Mouse (Mus musculus) urinary bladder, postnatal 25 days (tissue): ENCODE measurements at regions not wholly inside any gene's neighbourhood (a gene's known extent, or its start where the extent isn't known, plus 50 kb on each side); places are given as distances from the start of the nearest gene placed in this dataset.

ENCODE experiments used
- DNase-seq: peaks from one replicate; pipeline ENCODE4 v3.0.0; 2022; ENCODE audit warnings: low spot score

GRCm38 (mm10) chr3:149274987-149275386, 284.6 kb upstream of the Adgrl2 start:
- no peak for DNase-seq

DNA sequence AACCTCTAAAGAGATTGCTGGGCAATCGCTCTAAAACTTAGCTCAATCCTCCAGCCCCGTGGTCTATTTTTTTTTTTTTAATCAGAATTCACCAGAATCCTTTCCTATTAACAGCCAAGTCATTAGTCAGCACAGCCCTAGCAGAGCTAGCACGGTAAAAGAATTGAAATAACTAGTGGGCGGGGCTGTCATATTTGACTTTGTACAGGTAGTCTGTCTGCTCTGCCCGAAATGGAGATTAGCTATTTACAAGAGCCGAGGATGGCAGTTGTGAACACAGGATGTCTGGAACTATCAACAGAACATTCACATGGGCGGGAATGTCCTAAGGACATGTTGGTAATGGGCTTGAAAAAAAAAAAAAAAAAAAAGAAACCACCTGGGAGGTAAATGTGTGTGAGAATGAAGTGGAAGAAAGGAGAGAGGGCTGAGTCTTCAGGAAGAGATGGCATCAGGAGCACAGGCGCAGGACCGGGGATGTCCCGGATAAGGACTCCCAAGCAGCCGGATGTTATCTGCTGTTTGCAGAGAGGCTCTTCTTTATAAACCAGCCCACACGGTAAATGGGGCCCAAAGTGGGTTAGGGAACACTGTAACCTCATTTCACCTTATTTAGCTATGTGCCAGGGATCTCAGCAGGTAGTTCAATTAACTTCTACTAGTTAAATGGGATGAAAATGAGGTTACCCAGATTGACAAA, 283.8 kb upstream of the Adgrl2 start:
- no peak for DNase-seq

GRCm38 (mm10) chr3:149270459-149270858, 280.1 kb upstream of the Adgrl2 start:
- DNase-seq: no peak

- DNase-seq: no peak
Observed at GRCm38 (mm10) chr3:149262332-149262970, 272.1 kb upstream of the Adgrl2 start.

DNA sequence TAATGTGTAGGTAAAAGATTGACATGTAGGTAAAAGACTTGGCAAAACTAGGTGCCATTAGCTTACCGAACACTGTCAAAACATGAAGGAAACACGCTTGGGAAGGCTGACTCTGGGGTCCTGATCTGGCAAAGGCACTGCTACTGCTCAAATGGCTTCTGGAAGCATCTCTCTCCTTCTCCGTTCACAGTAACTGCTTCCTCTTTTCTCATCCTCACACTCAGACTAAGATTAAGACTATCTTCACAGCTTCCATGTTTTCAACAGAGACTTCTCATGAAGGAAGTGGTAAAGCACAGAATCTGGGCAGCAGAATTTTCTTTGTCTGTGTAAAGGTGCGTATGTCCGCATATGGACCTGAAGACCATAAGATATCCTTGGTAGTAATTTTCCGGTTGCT, 271.4 kb upstream of the Adgrl2 start:
- DNase-seq: no peak

DNA sequence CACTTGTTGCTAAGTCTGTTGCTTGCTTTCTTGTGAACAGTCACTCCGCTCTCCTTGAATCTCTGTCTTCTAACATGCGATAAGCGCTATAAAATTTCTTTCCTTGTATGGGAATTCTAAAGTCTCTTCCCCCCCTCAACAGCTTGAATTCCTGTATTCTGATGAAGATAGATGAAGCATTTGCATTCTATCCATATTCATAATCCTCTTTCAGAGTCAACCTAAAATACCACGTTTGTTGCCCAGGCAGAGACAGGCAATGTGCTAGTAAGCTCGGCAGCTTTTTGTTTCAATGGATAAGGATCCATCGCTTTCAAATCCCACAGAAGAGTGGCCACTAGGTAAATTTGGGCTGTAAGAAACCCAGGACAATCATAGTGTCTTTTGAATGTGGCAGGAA, 268.5 kb upstream of the Adgrl2 start:
- DNase-seq: no peak

DNA sequence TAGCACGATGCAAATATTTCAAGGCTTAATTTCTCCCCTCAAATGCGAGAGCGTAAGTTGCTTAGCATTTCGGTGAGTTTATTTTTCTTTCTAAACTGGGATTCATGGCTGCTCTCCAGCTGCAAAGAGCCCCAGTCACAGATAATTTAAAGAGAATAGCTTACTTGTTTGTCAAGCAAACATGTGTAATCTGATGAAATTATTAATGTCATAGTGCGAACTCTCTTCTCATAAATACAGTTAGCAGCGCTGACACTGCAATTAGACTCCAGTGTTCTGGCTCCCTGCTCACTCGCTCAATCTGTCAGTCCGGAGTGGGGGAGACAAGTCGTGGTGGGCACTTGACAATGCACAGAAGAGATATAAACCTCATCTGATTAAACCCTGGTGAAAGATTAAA, 266.5 kb upstream of the Adgrl2 start:
- DNase-seq: no peak

- DNase-seq: no peak
Observed at GRCm38 (mm10) chr3:149253080-149253479, 262.7 kb upstream of the Adgrl2 start.

DNA sequence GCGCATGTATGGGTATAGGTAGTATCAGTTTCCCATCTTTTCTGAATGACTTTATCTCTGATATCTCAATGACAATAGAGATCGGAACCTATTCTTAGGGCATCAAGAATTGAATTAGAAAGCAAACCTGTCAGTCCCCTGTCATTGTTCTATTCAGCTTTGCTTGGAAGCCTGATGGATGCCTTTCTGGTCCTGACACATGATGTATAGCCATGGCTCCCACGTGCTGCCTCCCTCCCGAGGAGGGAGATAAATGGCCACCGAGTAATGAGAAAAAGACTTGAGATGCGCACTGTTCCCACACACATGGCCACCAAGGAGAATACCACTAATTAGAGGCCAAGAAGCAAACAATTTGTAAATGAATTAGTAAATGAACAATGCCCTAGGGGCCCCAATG, 261.8 kb upstream of the Adgrl2 start:
- no peak for DNase-seq

DNA sequence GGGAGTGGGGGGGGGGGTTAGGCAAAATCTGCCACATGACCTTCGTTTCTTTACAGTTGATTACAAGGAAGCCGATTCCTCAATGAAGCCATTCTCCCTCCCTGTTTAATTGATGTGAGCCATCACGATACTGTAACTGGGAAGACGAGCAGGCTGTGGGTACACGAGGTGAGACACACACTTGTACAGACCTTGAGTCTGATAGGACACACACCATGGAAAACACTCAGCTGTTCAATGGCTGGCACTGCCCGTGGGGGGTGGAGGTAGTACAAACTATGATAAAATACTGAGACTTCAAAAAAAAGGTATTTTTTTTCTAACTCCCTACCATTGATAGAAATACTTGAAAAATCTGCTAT, 257.3 kb upstream of the Adgrl2 start:
- DNase-seq: no peak

GRCm38 (mm10) chr3:149246935-149247625, 256.7 kb upstream of the Adgrl2 start:
- DNase-seq: no peak

GRCm38 (mm10) chr3:149239664-149240063, 249.3 kb upstream of the Adgrl2 start:
- no peak for DNase-seq

DNA sequence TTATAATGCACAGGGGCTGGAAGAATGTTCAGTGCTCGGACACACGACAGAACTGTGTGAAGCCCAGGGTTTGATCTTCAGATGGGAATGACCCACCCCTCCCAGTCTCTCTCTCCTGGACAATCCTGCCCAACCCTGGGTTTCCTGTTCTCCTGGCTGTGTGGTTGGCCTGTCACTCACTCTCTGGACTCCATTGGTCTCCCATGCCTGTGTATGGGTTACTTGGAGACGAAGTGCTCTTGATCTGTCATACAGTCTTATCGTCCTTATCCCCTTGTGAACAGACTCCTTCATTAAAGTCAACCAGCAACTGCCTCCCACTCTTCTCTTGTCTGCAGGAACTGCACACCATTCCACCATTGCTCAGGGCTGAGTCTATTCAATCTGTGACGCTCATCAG, 247.7 kb upstream of the Adgrl2 start:
- no peak for DNase-seq

DNA sequence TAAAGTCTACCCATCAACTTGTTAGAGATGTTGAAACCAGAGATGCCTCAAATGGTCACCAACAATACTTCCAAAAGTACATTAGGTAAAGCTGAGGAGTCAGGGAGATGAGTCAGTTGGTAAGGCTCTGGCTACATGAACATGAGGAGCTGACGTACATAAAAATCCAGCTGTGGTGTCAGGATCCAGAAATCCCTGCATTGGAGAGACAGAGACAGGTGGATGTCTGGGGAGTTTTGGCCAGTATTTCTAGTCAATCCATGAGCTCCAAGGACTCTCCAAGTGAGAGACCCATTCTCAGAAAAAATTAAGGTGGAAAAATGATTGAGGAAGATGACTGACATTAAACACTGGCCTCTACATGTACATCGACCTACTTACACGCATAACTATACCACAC, 244.8 kb upstream of the Adgrl2 start:
- no peak for DNase-seq

- DNase-seq: no peak
Observed at GRCm38 (mm10) chr3:149233691-149234131, 243.4 kb upstream of the Adgrl2 start.

GRCm38 (mm10) chr3:149233191-149233641, 242.9 kb upstream of the Adgrl2 start:
- no peak for DNase-seq

DNA sequence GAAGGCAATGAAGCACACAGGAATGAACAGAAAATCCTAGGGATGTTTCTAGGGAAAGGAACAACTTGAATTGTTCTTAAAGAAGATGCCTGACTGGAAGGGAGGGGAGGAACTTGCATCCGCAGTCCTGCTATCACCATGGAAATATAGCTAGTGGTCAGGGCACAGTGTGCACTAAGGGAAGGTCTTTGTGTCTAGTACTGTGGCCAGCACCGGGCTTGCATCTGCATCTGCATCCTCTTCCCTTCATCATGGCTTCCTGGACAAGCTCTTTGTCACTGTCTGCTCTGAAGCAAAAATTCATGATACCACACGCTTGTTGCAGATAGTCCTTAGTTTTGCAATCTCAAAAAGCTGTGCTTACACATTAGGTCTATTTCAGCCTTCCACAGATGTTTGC, 241.0 kb upstream of the Adgrl2 start:
- DNase-seq: no peak

DNA sequence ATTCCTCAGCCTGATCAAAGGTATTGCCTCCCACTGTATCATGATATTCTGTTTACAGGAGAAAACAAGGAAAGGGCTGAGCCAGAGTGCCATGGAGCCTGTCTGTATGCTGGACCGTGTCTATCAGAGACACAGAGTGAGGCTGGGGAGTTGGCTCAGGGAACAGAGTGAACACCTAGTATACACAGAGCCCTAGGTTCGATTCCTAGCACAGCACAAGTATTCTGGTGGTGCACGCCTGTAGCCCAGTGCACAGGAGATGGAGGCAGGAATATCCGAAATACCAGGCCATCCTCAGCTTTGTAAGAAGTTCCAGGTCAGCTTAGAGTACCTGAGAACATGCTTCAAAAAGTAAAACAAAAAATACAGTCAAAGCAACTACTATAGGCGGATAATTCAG, 237.2 kb upstream of the Adgrl2 start:
- no peak for DNase-seq

GRCm38 (mm10) chr3:149226723-149227122, 236.4 kb upstream of the Adgrl2 start:
- no peak for DNase-seq

DNA sequence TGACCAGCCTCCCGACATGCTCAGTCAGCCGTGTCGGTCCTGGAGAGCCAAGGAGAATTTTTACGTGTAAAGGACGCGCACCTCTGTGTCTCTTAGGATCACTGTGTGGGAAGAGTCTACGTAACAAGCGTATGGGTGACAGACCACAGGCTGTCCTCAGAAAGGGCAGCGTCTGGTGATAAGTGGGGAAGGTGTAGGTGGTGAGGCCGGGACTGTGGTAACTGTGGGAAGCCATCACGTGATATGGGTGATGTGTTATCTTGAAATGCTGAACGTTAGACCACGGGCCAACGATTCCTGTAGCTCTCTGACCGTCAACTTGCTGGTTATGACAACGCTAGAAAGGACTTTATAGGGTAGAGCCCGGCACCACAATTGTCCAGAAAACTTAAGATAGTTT, 235.3 kb upstream of the Adgrl2 start:
- DNase-seq: no peak

DNA sequence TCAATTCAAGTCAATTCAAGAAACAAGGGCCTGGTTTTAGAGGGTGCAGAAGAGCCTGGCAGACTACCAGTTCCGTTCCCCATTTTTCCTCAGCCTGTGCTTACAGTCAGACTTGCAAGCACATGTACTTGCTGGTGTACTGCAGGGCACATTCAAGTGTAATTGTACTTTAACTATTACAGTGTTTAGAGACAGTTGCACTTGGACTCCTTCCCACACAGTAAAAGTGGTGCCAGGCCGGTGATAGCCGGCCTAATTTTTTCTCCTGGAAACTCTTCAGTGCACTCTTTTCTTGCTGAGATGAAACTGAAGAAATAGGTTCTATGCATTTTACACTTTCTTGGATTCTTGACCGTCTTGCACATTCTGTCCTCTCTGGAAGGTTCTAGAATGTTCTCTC, 233.9 kb upstream of the Adgrl2 start:
- DNase-seq: no peak

- DNase-seq: no peak
Observed at GRCm38 (mm10) chr3:149223776-149224175, 233.4 kb upstream of the Adgrl2 start.

GRCm38 (mm10) chr3:149220958-149221357, 230.6 kb upstream of the Adgrl2 start:
- DNase-seq: no peak
